Mouse (Mus musculus): ENCODE measurements around the gene Twf1.

- TF ChIP-seq POLR2A (IDR thresholded peaks at IDR 0.05; ENCODE audit: low read depth, low read length) (no peak), CTCF (conservative IDR thresholded peaks at IDR 0.05; ENCODE audit: insufficient read depth, insufficient read length, low read depth, low read length) (no peak)
These were observed 21.1 kb downstream of the Twf1 start for GRCm38 (mm10) chr15:94568496-94569182.

Measured in kidney, adult 2 months (tissue).